Mouse (Mus musculus): ENCODE measurements at regions not wholly inside any gene's neighbourhood (a gene's known extent, or its start where the extent isn't known, plus 50 kb on each side); places are given as distances from the start of the nearest gene placed in this dataset.

DNA sequence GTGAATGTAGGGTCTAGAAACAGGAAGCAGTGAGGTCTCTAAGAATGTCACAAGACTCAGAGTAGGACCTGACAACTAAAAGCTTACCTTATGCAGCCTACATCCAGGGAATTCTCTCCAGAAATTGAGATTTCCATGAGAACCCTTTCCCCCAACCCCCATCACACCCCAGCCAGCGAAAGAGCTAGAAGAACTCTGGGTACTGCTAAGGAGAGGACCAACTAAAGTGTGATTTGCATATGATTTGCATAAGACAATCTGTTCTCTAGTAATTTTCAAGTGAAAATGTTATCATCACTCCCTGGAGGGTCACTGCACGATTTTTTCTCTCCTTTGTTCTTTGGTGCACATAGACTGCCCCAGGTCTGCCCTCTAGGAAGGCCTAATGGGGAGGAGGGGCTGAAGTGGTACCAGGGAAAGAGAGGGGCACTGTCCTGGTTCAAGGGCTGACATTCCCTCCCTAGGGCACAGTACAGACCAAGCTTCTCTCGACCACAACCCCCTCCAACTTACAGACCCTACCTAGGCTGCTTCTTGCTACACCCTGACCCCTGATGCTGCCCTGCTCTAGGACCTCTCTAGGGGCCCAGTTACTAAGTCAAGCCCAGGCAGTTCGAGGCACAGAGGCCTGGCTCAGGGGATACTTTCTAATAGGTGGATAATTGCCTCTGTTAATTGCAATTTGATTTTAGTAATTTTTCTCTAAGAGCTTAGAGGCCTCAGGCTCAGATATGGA lies 77.4 kb upstream of the Pja1 start:
- DNase-seq: no peak

DNA sequence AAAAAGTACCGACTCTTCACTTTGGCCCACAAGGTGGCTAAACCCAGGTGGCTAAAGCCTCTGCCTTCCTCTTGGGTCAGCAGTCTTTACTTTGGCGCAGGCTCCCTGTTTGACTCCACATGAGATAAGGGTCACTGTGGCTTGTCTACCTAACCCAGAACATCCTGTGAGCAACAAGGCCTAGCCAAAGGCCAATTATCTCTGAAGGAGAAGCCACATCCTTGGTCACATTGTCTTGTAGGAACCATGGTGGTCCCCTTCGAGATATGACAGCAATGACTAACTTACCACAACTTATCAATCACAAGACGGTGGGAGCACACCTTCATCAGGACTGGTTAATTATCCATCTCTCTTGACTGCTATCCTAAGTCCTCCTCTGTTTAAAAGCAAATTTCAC lies 73.3 kb upstream of the Pja1 start:
- no peak for DNase-seq

DNA sequence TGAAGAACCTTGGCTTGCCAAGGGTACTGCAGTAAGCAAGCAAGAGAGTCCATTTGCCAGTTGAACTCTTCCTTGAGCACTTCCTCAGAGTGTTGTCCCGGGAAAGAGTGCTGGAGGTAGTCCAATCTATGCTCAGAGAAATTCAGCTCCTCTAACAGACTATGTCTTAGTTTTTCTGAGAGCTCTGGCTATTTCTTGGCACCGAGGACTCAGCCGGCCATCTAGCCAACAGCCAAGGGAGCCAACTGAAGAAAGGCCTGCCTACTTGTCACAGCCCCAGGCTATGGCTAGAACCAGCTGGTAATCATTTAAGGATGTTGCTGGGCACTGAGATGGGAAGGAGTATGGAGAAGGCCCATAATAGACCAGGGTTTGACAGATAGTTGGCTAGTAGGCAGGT lies 70.8 kb upstream of the Pja1 start:
- no peak for DNase-seq

DNA sequence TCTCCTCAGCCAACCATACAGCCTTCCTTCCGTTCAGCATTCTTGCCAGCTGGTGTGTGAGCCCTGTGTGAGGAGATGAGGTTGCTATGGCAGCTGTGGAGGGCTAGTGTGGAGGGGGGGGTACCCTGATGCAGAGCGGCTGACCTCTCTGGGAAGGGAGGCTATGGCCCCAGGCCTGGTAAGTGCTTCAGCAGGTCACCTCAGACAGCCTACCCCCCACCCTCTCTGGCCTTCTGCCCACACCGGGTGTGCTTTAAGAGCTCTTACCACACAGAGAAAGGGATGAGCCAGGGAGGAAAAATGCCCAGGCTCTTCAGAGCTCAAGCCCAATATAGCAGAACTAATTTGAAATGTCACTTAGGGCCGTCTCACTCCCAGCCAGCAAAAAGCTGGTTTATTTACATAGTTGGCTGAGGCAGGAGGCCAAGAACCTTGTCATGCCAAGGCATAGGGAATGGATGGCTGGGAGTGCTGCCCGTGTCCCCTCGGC lies 69.1 kb upstream of the Pja1 start:
- no peak for DNase-seq

DNA sequence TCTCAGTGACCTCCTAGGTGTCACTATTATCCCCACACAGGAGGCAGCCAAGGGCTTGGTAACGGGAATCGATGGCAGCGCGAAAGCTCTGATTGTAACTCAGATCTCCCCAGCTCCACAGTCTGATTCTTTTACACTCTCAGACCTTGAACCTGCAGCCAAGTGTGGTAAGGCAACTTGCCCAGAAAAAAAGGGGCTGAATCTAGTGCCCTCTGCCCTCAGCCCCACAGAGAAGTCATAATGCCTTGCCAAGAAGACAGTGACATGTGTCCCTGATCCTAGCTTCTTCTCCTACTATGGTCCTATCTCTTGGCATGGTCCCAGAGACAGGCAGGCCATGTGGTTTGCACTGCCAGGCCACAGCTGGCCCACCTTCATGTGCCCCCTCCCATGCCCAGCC lies 68.6 kb upstream of the Pja1 start:
- no peak for DNase-seq

DNA sequence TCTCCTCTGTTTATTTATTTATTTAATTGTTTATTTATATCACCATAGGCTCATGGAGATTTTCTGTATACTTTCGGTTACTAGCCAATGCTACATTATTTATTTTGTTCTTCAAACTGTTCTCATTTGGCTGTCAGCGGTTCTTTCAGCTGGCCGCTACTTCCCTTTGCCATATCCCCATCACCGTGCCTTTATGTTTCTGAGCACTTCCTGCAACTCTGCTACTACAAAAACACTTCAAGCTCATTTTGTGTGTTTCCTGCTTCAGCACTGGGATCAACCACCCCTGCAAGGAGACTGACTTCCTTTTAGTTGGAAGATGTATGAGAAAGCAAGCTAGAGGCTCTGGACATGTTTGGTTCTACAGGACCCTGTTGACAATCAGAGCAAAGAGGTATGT lies 66.7 kb upstream of the Pja1 start:
- no peak for DNase-seq

DNA sequence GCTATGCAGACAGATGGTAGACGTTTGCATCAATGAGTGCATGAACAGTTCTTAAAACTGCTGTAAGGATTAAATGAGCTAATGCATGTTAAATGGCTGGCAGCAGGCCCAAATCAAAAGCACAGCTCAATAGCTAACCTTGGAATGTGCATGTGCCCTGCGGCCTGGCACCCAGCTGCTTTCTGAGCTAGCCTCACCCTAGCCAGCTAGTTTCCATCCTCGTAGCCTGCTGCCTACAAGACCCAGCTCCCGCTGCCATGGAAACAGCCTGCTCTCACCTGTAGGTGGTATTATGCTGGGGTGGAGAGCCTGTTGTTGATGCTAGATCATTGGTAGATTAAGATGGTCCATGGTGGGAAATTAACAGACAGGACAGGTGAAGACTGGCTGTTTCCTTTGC lies 63.8 kb upstream of the Pja1 start:
- no peak for DNase-seq

DNA sequence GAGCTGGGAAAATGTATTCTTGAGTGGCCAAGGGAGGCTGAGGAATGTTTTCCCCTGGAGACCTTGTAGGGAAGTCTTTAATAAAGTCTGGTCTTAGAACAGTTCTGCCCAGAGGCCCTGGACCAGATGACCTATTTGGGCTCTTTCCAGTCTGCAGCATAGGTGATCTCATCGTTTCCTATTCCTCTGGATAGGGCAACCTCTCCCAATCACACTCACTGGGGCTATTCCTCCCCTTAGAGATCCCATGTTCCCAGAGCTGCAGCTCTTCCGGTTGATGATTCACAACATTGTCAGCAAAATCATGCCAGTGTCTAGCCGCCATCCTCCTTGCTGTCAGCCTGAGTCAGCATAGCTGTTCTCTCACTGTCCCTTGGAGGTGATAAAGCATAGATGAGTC lies 60.1 kb upstream of the Pja1 start:
- no peak for DNase-seq

DNA sequence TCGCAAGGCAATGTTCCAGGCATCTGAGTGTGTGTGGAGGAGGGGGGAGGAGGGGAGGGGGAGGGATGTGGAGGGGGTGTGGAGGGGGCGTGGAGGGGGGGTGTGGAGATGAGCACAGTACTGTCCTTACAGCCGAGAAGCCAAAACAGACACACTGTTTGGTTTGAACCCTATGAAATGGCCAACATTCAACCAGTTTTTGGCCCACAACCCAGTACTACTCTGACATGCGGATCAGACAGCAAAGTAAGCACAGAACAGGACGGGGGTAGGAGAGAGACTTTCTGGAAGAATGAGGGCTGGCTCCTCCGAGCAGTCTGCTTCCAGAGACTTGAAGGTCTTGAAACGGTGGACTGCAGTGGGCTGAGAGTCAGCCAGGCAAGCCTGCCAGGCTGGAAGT lies 59.4 kb upstream of the Pja1 start:
- DNase-seq: no peak

DNA sequence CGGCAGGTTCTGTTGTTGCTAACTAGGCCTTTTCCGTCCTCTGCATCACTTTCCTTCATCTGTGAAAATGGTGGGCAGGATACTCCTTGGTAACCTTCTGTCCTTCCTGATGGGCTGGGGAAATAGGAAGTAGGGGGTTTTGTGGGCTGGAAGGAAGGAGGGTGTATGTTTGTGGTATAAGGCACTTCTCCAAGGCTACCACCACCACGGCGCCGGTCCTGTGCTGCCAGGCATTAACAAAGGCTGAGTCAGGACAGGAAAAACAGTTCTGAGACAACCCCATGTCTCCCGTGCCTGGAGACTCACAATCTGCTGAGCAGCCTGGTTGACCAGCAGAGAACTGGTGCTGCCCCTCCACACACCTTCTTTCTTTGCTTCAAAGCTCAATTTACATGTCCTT lies 52.2 kb upstream of the Pja1 start:
- no peak for DNase-seq

DNA sequence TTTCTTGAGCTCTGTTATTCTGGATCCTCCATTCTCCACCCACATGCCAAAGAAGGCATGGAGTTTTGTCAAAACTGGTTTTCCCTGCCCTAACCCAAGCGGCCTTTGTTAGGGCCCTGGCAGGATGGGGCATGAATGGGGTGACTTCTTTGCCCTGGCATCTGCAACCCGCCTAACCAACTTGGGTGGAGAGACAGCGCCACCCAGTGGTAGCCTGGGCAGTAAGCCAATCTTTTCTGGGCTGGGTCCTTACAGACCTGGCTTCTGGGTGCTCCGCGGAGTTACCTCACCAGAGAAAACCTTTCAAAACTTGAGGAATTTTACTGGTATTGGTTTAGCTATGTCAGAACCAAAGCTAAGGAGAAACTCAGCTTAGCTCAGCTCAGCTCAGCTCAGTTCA lies 51.8 kb upstream of the Pja1 start:
- peak; percentile 53 to 64 for DNase-seq

DNA sequence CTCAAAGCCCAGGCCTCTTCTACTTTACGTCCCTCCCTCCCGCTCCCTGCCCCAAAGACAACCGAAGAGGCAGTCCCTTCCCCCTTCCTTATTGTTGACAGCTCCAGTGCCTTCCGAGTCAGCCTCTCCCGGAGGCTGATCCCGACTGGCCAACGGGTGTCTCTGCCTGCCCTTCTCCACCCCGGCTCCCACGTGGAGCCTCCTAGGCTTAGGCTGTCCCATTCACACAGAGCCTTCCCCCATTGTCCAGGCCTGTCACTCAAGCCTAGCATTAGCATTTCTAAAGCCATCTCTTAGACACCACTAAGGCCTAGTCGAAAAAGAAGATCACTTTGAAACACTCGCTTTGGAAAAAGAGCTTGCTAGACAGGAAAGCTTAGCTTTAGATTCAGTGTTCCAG lies 51.2 kb upstream of the Pja1 start:
- no peak for DNase-seq

DNA sequence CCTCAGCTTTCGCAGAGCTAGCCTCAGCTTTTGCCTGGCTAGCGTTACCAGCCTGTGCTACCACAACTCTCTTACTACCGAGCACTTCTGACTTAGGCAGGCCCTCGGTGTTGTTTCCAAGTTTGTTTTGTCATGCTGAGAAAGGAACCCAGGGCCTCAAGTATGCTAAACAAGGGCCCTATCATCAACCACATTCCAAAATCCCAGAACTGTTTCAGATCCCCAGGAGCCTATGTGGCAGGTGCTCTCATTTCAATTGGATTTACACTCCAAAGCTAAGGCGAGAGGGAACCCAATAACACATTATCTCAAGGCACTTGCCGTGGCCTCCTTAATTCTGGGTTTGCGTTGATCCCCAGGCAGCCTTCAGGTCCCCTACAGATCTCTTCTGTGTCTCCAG lies 50.8 kb upstream of the Pja1 start:
- DNase-seq: no peak

All from layer of hippocampus, postnatal 36 days (tissue).